Mouse (Mus musculus): ENCODE measurements around the gene Galc.

Galc gene

GRCm38 (mm10) chr12:98181729-98182128, 77.5 kb downstream of the Galc start:
- DNase-seq (ENCODE audit: low read depth), result peak; percentile 58

GRCm38 (mm10) chr12:98180807-98181206, 78.5 kb downstream of the Galc start:
- no peak for DNase-seq (ENCODE audit: low read depth)

GRCm38 (mm10) chr12:98180235-98180800, 78.9 kb downstream of the Galc start:
- DNase-seq (ENCODE audit: low read depth), result no peak

- no peak for DNase-seq (ENCODE audit: low read depth)
These were observed 79.8 kb downstream of the Galc start for GRCm38 (mm10) chr12:98179496-98179895.

GRCm38 (mm10) chr12:98176632-98177031, 82.6 kb downstream of the Galc start:
- DNase-seq (ENCODE audit: low read depth), result no peak

GRCm38 (mm10) chr12:98161901-98162300, 97.4 kb downstream of the Galc start:
- no peak for DNase-seq (ENCODE audit: low read depth)

GRCm38 (mm10) chr12:98160867-98161266, 98.4 kb downstream of the Galc start:
- no peak for DNase-seq (ENCODE audit: low read depth)

Measured in induced T-regulatory cell, adult 2 months (primary cell).